Mouse (Mus musculus): ENCODE results near the gene Stxbp2. TPM values are rescaled to one million over a fixed set of nuclear protein-coding genes. Genes with fewer than 3 reads are reported as not detected.
A peak's percentile ranks its signal among the peaks of the same experiment; 100 is the strongest.

Stxbp2 gene
- polyA plus RNA-seq, 1 experiment from 2014 or later = 19.8 TPM

DNA sequence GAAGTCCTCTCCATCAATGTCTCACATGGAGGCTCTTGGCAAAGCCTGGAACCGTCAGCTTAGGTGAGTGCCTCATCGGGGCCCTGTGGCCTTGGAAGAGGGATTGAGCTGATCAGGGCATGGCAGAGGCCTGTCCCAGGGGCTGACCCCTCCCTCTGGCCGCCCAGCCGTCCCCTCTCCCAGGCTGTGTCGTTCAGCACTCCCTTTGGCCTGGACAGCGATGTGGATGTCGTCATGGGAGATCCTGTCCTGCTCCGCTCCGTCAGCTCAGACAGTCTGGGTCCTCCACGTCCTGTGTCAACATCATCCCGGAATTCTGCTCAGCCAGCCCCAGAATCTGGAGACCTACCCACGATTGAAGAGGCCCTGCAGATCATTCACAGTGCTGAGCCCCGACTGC lies 27.3 kb upstream of the Stxbp2 start:
- no peak overlapping the region for H3K27ac ChIP-seq (replicated peaks)
- peaks cover 91% of the 10 kb centered on the region for H3K36me3 ChIP-seq
- H3K4me3 ChIP-seq = no peak overlapping the region
- H3K4me1 ChIP-seq = no peaks in the 10 kb centered on the region
- no peaks in the 10 kb centered on the region for H3K9me3 ChIP-seq
- no peaks in the 10 kb centered on the region for H3K27me3 ChIP-seq
- 76% methylated on average over 13 of the region's 13 CpGs for WGBS
- no peak for ATAC-seq (ENCODE audit: low FRiP score, low read depth)
- no peak overlapping the region for H3K9ac ChIP-seq (replicated peaks)
- no peak overlapping the region for H3K4me2 ChIP-seq (replicated peaks)

GRCm38 (mm10) chr8:3606593-3606992 lies 24.2 kb upstream of the Stxbp2 start:
- H3K36me3 ChIP-seq = peaks cover 97% of the 10 kb centered on the region
- no peak for ATAC-seq (ENCODE audit: low FRiP score, low read depth)

DNA sequence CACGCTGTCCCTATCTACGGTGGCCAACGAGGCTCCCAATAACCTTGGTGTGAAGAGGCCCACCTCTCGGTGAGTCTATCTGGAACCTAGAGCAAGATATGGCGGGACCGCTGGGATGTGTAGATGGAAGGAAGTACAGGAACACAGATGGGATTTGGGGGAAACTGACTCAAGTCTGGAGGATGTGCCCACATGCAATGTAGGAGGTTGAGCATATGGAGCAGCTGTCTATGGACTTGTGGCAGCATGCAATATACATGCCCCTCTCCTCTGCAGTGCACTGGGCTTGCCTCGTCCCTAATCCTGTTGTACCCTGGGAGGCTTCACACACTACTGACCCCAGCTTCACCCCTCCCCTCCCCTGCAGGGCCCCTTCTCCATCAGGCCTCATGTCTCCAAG lies 22.9 kb upstream of the Stxbp2 start:
- H3K9ac ChIP-seq (replicated peaks) = no peak overlapping the region
- no peak for ATAC-seq (ENCODE audit: low FRiP score, low read depth)
- WGBS = 90% methylated on average over 7 of the region's 7 CpGs
- H3K36me3 ChIP-seq = peaks cover 97% of the 10 kb centered on the region
- H3K4me2 ChIP-seq (replicated peaks) = no peak overlapping the region
- H3K9me3 ChIP-seq = no peaks in the 10 kb centered on the region
- H3K27ac ChIP-seq (replicated peaks) = no peak overlapping the region
- H3K4me3 ChIP-seq = no peak overlapping the region
- no peaks in the 10 kb centered on the region for H3K27me3 ChIP-seq
- H3K4me1 ChIP-seq = no peaks in the 10 kb centered on the region

More at GRCm38 (mm10) chr8:3606593-3606992, 24.2 kb upstream of the Stxbp2 start:
- H3K9me3 ChIP-seq = no peaks in the 10 kb centered on the region
- H3K27ac ChIP-seq (replicated peaks) = no peak overlapping the region
- 98% methylated on average over 16 of the region's 16 CpGs for WGBS
- no peak overlapping the region for H3K4me2 ChIP-seq (replicated peaks)
- H3K4me3 ChIP-seq = no peak overlapping the region
- H3K27me3 ChIP-seq = no peaks in the 10 kb centered on the region
- H3K9ac ChIP-seq (replicated peaks) = no peak overlapping the region
- no peaks in the 10 kb centered on the region for H3K4me1 ChIP-seq

GRCm38 (mm10) chr8:3609046-3609815 lies 21.5 kb upstream of the Stxbp2 start:
- H3K9ac ChIP-seq (replicated peaks) = no peak overlapping the region
- H3K36me3 ChIP-seq = peaks cover 97% of the 10 kb centered on the region
- WGBS = 89% methylated on average over 12 of the region's 12 CpGs
- H3K27ac ChIP-seq (replicated peaks) = no peak overlapping the region
- no peaks in the 10 kb centered on the region for H3K27me3 ChIP-seq
- no peak for ATAC-seq (ENCODE audit: low FRiP score, low read depth)
- H3K9me3 ChIP-seq = no peaks in the 10 kb centered on the region
- H3K4me2 ChIP-seq (replicated peaks) = no peak overlapping the region
- H3K4me1 ChIP-seq = no peaks in the 10 kb centered on the region
- no peak overlapping the region for H3K4me3 ChIP-seq

DNA sequence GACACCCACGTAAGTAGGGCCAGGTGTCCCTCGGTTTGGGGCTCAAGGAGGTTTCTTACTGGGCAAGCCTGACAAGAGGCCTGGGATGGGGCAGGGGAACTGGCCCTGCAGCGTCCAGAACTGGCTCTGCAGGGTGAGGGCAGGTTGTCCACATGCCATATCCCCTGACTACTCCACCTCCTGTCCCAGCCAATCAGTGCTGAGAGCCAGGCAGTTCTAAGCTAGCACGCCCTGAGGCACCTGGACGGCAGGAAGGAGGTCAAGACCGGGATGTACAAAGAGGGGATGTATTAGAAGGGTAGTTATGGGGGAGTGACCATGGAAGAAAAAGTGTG lies 21.0 kb upstream of the Stxbp2 start:
- H3K27ac ChIP-seq (replicated peaks) = no peak overlapping the region
- 91% methylated on average over 6 of the region's 6 CpGs for WGBS
- no peaks in the 10 kb centered on the region for H3K27me3 ChIP-seq
- H3K4me2 ChIP-seq (replicated peaks) = no peak overlapping the region
- no peaks in the 10 kb centered on the region for H3K9me3 ChIP-seq
- peaks cover 97% of the 10 kb centered on the region for H3K36me3 ChIP-seq
- no peak overlapping the region for H3K9ac ChIP-seq (replicated peaks)
- ATAC-seq (ENCODE audit: low FRiP score, low read depth) = no peak
- H3K4me1 ChIP-seq = no peaks in the 10 kb centered on the region
- H3K4me3 ChIP-seq = no peak overlapping the region

DNA sequence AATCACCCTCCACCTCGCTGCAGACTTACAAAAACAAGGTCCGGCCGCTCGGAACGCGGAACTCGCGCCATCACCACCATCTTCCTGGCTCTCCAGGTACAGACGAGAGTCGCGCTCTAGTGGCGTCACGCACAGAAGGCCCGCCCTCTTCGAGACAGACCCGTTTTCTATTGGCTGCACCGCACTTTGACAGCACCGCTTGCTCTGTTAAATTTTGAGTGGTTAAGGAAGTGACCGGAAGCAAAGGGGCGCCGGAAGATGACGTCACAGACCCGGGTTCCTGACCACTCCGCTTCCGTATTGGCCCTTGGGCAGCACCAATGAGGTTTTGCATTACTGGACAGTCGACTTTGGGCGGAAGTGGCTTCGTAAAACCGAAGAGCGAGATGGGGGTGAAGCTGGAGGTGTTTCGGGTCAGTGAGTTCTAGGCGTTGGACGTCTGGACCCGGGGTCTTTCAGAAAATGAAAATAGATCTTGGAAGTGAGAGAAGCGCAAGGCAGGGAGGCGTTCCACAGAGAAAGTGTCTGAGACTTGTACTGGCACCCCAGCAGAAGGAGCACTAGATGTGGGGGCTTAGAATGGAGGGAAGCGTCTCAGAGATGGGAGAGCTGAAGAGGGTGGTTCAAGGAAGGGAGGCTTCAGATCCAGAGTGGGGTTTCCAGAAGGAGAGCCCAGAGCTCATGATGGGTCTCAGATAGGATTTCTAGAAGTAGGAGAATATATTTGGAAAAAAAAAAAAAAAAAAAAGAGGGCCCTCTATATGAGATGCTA lies 9.4 kb upstream of the Stxbp2 start, which contains the start of the genes Xab2 and Pet100:
Xab2 (minus strand) TSS at position 118 of the 772 bp plus-strand sequence.
Pet100 (plus strand) TSS at position 350 of the 772 bp plus-strand sequence.
- Histone ChIP-seq H3K27ac (replicated peaks) (no peak within 1 kb of the TSS), H3K4me1 (peaks cover 20% of the 10 kb centered on the region), H3K4me2 (replicated peaks) (peak within 1 kb of the TSS; percentile 95), H3K9me3 (no peaks in the 10 kb centered on the region), H3K36me3 (peaks cover 24% of the 10 kb centered on the region), H3K9ac (replicated peaks) (peak within 1 kb of the TSS; percentile 76), H3K27me3 (no peaks in the 10 kb centered on the region), H3K4me3 (peak within 1 kb of the TSS; percentile 91)
- WGBS = under 1% methylated on average over 37 of the region's 37 CpGs
- ATAC-seq (ENCODE audit: low FRiP score, low read depth) = peak; percentile 98

DNA sequence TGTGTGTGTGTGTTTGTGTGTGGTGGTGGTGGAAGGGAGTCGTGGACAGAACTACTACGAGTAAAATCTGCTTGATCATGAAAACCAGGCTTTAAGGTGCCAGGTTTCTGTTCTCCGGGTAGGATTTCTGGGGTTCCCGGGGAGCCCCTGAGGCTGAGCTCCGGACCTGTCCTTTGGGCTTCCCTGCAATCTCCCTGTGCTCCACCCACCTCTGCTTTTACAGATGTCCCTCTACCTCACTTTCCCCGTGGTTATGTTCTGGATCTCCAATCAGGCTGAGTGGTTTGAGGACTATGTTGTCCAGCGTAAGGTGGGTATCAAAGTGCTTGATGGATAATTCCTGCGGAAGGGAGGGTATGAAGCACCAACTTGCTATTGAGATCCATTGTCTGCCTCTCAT lies 8.6 kb upstream of the Stxbp2 start:
- Histone ChIP-seq H3K4me1 (peaks cover 20% of the 10 kb centered on the region), H3K9me3 (no peaks in the 10 kb centered on the region), H3K36me3 (peaks cover 18% of the 10 kb centered on the region), H3K4me3 (peak overlapping the region; percentile 91), H3K4me2 (replicated peaks) (peak overlapping the region; percentile 64), H3K27me3 (no peaks in the 10 kb centered on the region), H3K27ac (replicated peaks) (no peak overlapping the region), H3K9ac (replicated peaks) (peak overlapping the region; percentile 68; the same call in 1 of the 2 replicates)
- ATAC-seq (ENCODE audit: low FRiP score, low read depth) = no peak; the same call in 1 of the 2 replicates
- 65% methylated on average over 8 of the region's 8 CpGs for WGBS

- Histone ChIP-seq H3K27me3 (peaks cover 15% of the 10 kb centered on the region; the same call in 1 of the 2 replicates), H3K4me2 (replicated peaks) (no peak within 1 kb of the TSS), H3K36me3 (no peaks in the 10 kb centered on the region), H3K4me1 (peaks cover 10% of the 10 kb centered on the region), H3K27ac (replicated peaks) (no peak within 1 kb of the TSS), H3K4me3 (no peak within 1 kb of the TSS), H3K9ac (replicated peaks) (no peak within 1 kb of the TSS), H3K9me3 (no peaks in the 10 kb centered on the region)
- WGBS = 77% methylated on average over 1 of the region's 1 CpGs
- ATAC-seq (ENCODE audit: low FRiP score, low read depth) = no peak
Observed at GRCm38 (mm10) chr8:3625445-3625844, 5.3 kb upstream of the Stxbp2 start, which contains the start of gene Pcp2. Pcp2 (minus strand) TSS chr8:3625545.

GRCm38 (mm10) chr8:3626971-3627370 lies 3.8 kb upstream of the Stxbp2 start:
- WGBS = 66% methylated on average over 5 of the region's 5 CpGs
- Histone ChIP-seq H3K27me3 (peaks cover 25% of the 10 kb centered on the region), H3K9ac (replicated peaks) (no peak overlapping the region), H3K4me1 (peaks cover 14% of the 10 kb centered on the region), H3K4me2 (replicated peaks) (no peak overlapping the region), H3K36me3 (no peaks in the 10 kb centered on the region), H3K9me3 (no peaks in the 10 kb centered on the region), H3K27ac (replicated peaks) (no peak overlapping the region), H3K4me3 (no peak overlapping the region)
- no peak for ATAC-seq (ENCODE audit: low FRiP score, low read depth)

DNA sequence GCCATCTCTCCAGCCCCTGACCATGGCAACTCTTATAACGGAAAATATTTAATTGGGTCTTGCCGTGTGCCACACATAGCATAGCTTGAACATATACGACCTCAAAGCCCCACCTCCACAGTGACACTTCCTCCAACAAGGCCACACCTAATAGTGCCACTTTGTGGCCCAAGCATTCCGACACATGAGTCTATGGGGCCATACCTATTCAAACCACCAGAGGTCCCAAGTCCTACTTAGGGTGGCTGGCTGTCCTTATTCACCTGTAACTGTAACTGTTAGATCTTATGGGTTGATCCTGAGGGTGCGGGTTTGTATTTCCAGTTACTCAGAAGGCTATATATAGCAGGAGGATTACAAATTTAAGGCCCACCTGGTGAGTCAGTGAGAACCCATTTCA lies 2.7 kb upstream of the Stxbp2 start:
- Histone ChIP-seq H3K27me3 (peaks cover 25% of the 10 kb centered on the region), H3K9ac (replicated peaks) (no peak overlapping the region), H3K4me2 (replicated peaks) (no peak overlapping the region), H3K27ac (replicated peaks) (no peak overlapping the region), H3K9me3 (no peaks in the 10 kb centered on the region), H3K4me3 (no peak overlapping the region), H3K4me1 (peaks cover 9% of the 10 kb centered on the region; the same call in 1 of the 2 replicates), H3K36me3 (no peaks in the 10 kb centered on the region)
- ATAC-seq (ENCODE audit: low FRiP score, low read depth) = no peak
- WGBS = 37% methylated on average over 5 of the region's 5 CpGs

- H3K4me1 ChIP-seq = peaks cover 9% of the 10 kb centered on the region; the same call in 1 of the 2 replicates
- H3K9me3 ChIP-seq = no peaks in the 10 kb centered on the region
- peaks cover 25% of the 10 kb centered on the region for H3K27me3 ChIP-seq
- H3K4me2 ChIP-seq (replicated peaks) = peak overlapping the region; percentile 73
- H3K36me3 ChIP-seq = no peaks in the 10 kb centered on the region
- H3K27ac ChIP-seq (replicated peaks) = no peak overlapping the region
- 22% methylated on average over 8 of the region's 8 CpGs for WGBS
- peak overlapping the region; percentile 48 for H3K4me3 ChIP-seq
- H3K9ac ChIP-seq (replicated peaks) = peak overlapping the region; percentile 29; the same call in 1 of the 2 replicates
- no peak; the same call in 1 of the 2 replicates for ATAC-seq (ENCODE audit: low FRiP score, low read depth)
Observed at GRCm38 (mm10) chr8:3631478-3631875, 722 bp downstream of the Stxbp2 start.

- no peak overlapping the region for H3K4me2 ChIP-seq (replicated peaks)
- H3K4me3 ChIP-seq = no peak overlapping the region
- 19% methylated on average over 5 of the region's 5 CpGs for WGBS
- no peak for ATAC-seq (ENCODE audit: low FRiP score, low read depth)
- H3K4me1 ChIP-seq = no peaks in the 10 kb centered on the region
- H3K27ac ChIP-seq (replicated peaks) = no peak overlapping the region
- no peak overlapping the region for H3K9ac ChIP-seq (replicated peaks)
- H3K36me3 ChIP-seq = no peaks in the 10 kb centered on the region
- no peaks in the 10 kb centered on the region for H3K27me3 ChIP-seq
- no peaks in the 10 kb centered on the region for H3K9me3 ChIP-seq
Observed at GRCm38 (mm10) chr8:3645804-3646203, 15.0 kb downstream of the Stxbp2 start.
